Mouse (Mus musculus): ENCODE results near the gene Abcb6.

The Abcb6 gene

GRCm38 (mm10) chr1:75180105-75180590 is at the start of gene Abcb6:
Gene Abcb6 (minus strand): TSS chr1:75180392.
- peak; percentile 82 to 87 for DNase-seq

- no peak for DNase-seq
Measured at GRCm38 (mm10) chr1:75229158-75229557, 49.0 kb upstream of the Abcb6 start.

GRCm38 (mm10) chr1:75227653-75228052 is 47.5 kb upstream of the Abcb6 start:
- DNase-seq: no peak

- DNase-seq: no peak
Measured at GRCm38 (mm10) chr1:75226138-75226537, 45.9 kb upstream of the Abcb6 start.

GRCm38 (mm10) chr1:75225473-75225872 is 45.3 kb upstream of the Abcb6 start:
- no peak for DNase-seq

GRCm38 (mm10) chr1:75223532-75223931 is 43.3 kb upstream of the Abcb6 start:
- no peak for DNase-seq

- no peak for DNase-seq
Measured at GRCm38 (mm10) chr1:75222926-75223325, 42.7 kb upstream of the Abcb6 start.

GRCm38 (mm10) chr1:75221538-75221937 is 41.3 kb upstream of the Abcb6 start:
- no peak for DNase-seq

GRCm38 (mm10) chr1:75219531-75219930 is 39.3 kb upstream of the Abcb6 start, which contains the start of gene Tuba4a:
Gene Tuba4a (minus strand): TSS chr1:75219865.
- DNase-seq: peak in 1 of 2 experiments; percentile 60

GRCm38 (mm10) chr1:75219078-75219477 is 38.9 kb upstream of the Abcb6 start:
- peak; percentile 96 to 97 for DNase-seq

GRCm38 (mm10) chr1:75218227-75219001 is 38.2 kb upstream of the Abcb6 start:
- peak; percentile 91 to 95 for DNase-seq

GRCm38 (mm10) chr1:75217893-75218226 is 37.7 kb upstream of the Abcb6 start:
- peak in 1 of 2 experiments; percentile 66 for DNase-seq

GRCm38 (mm10) chr1:75216797-75217585 is 36.8 kb upstream of the Abcb6 start:
- DNase-seq: peak; percentile 61 to 65

- DNase-seq: peak in 1 of 2 experiments; percentile 27
Measured at GRCm38 (mm10) chr1:75215785-75216184, 35.6 kb upstream of the Abcb6 start.

GRCm38 (mm10) chr1:75214886-75215285 is 34.7 kb upstream of the Abcb6 start:
- peak; percentile 35 to 49 for DNase-seq

- peak in 1 of 2 experiments; percentile 19 for DNase-seq
Measured at GRCm38 (mm10) chr1:75214442-75214841, 34.2 kb upstream of the Abcb6 start.

- no peak for DNase-seq
Measured at GRCm38 (mm10) chr1:75213096-75213495, 32.9 kb upstream of the Abcb6 start.

- DNase-seq: no peak
Measured at GRCm38 (mm10) chr1:75212542-75212941, 32.4 kb upstream of the Abcb6 start.

- DNase-seq: no peak
Measured at GRCm38 (mm10) chr1:75211141-75211708, 31.0 kb upstream of the Abcb6 start.

GRCm38 (mm10) chr1:75210136-75211087 is 30.2 kb upstream of the Abcb6 start, which contains the start of the genes Glb1l and Stk16:
Gene Glb1l (minus strand): TSS chr1:75210813.
Gene Stk16 (plus strand): TSS chr1:75210838.
- peak; percentile 96 for DNase-seq

- no peak for DNase-seq
Measured at GRCm38 (mm10) chr1:75208967-75209678, 28.9 kb upstream of the Abcb6 start.

Measured in cerebellum, adult 18-20 months (tissue).